Mouse (Mus musculus) megakaryocyte, embryonic 14.5 days (primary cell): ENCODE results near the gene Babam2.

ENCODE experiments used
- FLI1 ChIP-seq: IDR thresholded peaks from 2 replicates; pipeline ENCODE4 v1.6.1; 2012; ENCODE audit warnings: low read length, inconsistent platforms, mixed read lengths
- GATA1 ChIP-seq: IDR thresholded peaks from 3 replicates; pipeline ENCODE4 v1.6.1; 2012; ENCODE audit warnings: mixed read lengths, low read length, inconsistent platforms, borderline replicate concordance

- TF ChIP-seq GATA1 (no peak), FLI1 (no peak)
These were observed 24.1 kb upstream of the Babam2 start for GRCm38 (mm10) chr5:31673431-31673830.
